ENCODE assay signal across 35 mouse cellular contexts in the genomic region with DNA sequence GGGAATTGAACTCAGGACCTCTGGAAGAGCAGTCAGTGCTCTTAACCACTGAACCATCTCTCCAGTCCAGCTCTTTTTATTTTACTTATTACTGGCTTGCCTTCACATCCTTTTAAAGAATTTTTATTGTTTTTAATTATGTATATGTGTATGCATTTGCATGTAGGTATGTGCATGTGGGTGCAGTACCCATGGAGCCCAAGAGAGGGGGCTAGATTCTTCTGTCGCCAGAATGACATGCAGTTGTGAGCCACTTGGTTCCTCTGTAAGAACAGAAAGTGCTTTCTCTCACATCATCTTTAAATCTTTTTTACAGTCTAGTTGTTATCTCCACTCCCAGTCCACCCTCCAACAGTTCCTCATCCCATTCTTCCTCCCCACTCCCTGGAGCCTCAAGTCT. TPM values are rescaled to one million over a fixed set of nuclear protein-coding genes. Genes with fewer than 3 reads are reported as not detected.
A peak's percentile ranks its signal among the peaks of the same experiment; 100 is the strongest.
DNase-seq lines count a peak whose midpoint lies in the region; ATAC-seq and TF ChIP-seq lines count a peak whose summit lies in the region.
"Had no signal": no experiment of that assay in that cellular context is flagged by ENCODE, and none has a peak within 500 bp of the region (broad histone marks: within the 10 kb centered on the region; RNA-seq: fewer than 3 reads in every experiment).

No protein-coding gene starts in this region.

- ATAC-seq in midbrain, embryonic 16.5 days = no peak
- ATAC-seq: forebrain, postnatal 0 days; intestine, postnatal 0 days; lung, postnatal 0 days; midbrain, embryonic 13.5 days had no signal

- H3K27ac ChIP-seq in left cerebral cortex, adult 2 months = no peak overlapping the region
- no peak overlapping the region for H3K27ac ChIP-seq in ES-Bruce4 (ENCODE audit: insufficient read depth, low read length)
- no peak overlapping the region for H3K27ac ChIP-seq in midbrain, embryonic 16.5 days (ENCODE audit: low read length)
- H3K27ac ChIP-seq: embryonic facial prominence, embryonic 10.5 days; embryonic facial prominence, embryonic 15.5 days; forebrain, embryonic 12.5 days; heart, embryonic 10.5 days; heart, embryonic 15.5 days; hindbrain, embryonic 13.5 days; limb, embryonic 10.5 days; limb, embryonic 15.5 days; macrophage; midbrain, embryonic 13.5 days had no signal

- no peak overlapping the region for H3K4me3 ChIP-seq in left cerebral cortex, adult 2 months
- no peak overlapping the region for H3K4me3 ChIP-seq in ES-Bruce4 (ENCODE audit: low read depth, low read length)
- H3K4me3 ChIP-seq in midbrain, embryonic 16.5 days (ENCODE audit: low read depth, low read length) = no peak overlapping the region
- H3K4me3 ChIP-seq: embryonic facial prominence, embryonic 10.5 days; embryonic facial prominence, embryonic 15.5 days; forebrain, embryonic 12.5 days; heart, embryonic 10.5 days; heart, embryonic 15.5 days; hindbrain, embryonic 13.5 days; limb, embryonic 10.5 days; limb, embryonic 15.5 days; midbrain, embryonic 13.5 days had no signal

- H3K36me3 ChIP-seq in ES-Bruce4 (ENCODE audit: control insufficient read depth, insufficient read depth, low read length, poor library complexity, severe bottlenecking) = no peaks in the 10 kb centered on the region
- no peaks in the 10 kb centered on the region for H3K36me3 ChIP-seq in midbrain, embryonic 16.5 days (ENCODE audit: control insufficient read depth, insufficient read depth, low read length)
- H3K36me3 ChIP-seq: embryonic facial prominence, embryonic 10.5 days; embryonic facial prominence, embryonic 15.5 days; forebrain, embryonic 12.5 days; heart, embryonic 10.5 days; heart, embryonic 15.5 days; hindbrain, embryonic 13.5 days; limb, embryonic 10.5 days; limb, embryonic 15.5 days; midbrain, embryonic 13.5 days had no signal

- intact Hi-C loops in left cerebral cortex, adult 2 months (cut with DNase I) = no loop called here
- intact Hi-C loops in left cerebral cortex, postnatal 25 days (cut with DNase I) = no loop called here

- TF ChIP-seq POLR2A in ES-Bruce4 (IDR thresholded peaks at IDR 0.05; ENCODE audit: insufficient read depth, low read length) = no peak

- no peak for TF ChIP-seq EP300 in ES-Bruce4 (IDR thresholded peaks at IDR 0.05; ENCODE audit: insufficient read depth, low read depth, low read length)

- no peaks in the 10 kb centered on the region for H3K27me3 ChIP-seq in ES-Bruce4 (ENCODE audit: control insufficient read depth, insufficient read depth, low read length, poor library complexity, severe bottlenecking)
- no peaks in the 10 kb centered on the region for H3K27me3 ChIP-seq in midbrain, embryonic 16.5 days (ENCODE audit: control insufficient read depth, insufficient read depth, low read depth, low read length)
- H3K27me3 ChIP-seq: embryonic facial prominence, embryonic 15.5 days; forebrain, embryonic 12.5 days; hindbrain, embryonic 13.5 days; limb, embryonic 15.5 days; midbrain, embryonic 13.5 days had no signal

- DNase-seq in left cerebral cortex, adult 2 months (ENCODE audit: extremely low spot score in 1 of 2, low spot score in 2 of 2) = no peak
- DNase-seq in left cerebral cortex, postnatal 25 days (ENCODE audit: low spot score in 2 of 2) = no peak
- peak; percentile 10 to 25 for DNase-seq in B cell, adult 2 months
- DNase-seq in ZHBTc4 (ENCODE audit: low read depth, low spot score) = peak; percentile 73
- no peak for DNase-seq in thymus, adult 18-20 months
- DNase-seq: adrenal gland, postnatal 25 days; cerebellum, adult 18-20 months; cerebellum, postnatal 14 days; forebrain, postnatal 0 days; gastrocnemius, postnatal 10 days; heart, postnatal 36 days; kidney, adult 9 months; kidney, postnatal 10 days; right cerebral cortex, adult 18-20 months; spleen, adult 18-20 months; thymus, adult 2 months; thymus, postnatal 36 days had no signal

- peaks cover 4% of the 10 kb centered on the region for H3K4me1 ChIP-seq in ES-Bruce4 (ENCODE audit: control insufficient read depth, insufficient read depth, low read length)
- H3K4me1 ChIP-seq in midbrain, embryonic 16.5 days (ENCODE audit: control insufficient read depth, insufficient read depth, low read length) = no peaks in the 10 kb centered on the region
- H3K4me1 ChIP-seq: embryonic facial prominence, embryonic 10.5 days; embryonic facial prominence, embryonic 15.5 days; forebrain, embryonic 12.5 days; heart, embryonic 10.5 days; heart, embryonic 15.5 days; hindbrain, embryonic 13.5 days; limb, embryonic 10.5 days; limb, embryonic 15.5 days; midbrain, embryonic 13.5 days had no signal

- H3K9ac ChIP-seq in ES-Bruce4 (ENCODE audit: low read depth, poor library complexity, severe bottlenecking) = no peak overlapping the region
- H3K9ac ChIP-seq in midbrain, embryonic 16.5 days (ENCODE audit: low read depth, low read length) = no peak overlapping the region
- H3K9ac ChIP-seq: embryonic facial prominence, embryonic 15.5 days; forebrain, embryonic 12.5 days; forebrain, postnatal 0 days; heart, embryonic 15.5 days; hindbrain, embryonic 13.5 days; limb, embryonic 15.5 days; midbrain, embryonic 13.5 days had no signal

- peak; percentile 7; the same call in 1 of the 2 replicates for TF ChIP-seq CTCF in left cerebral cortex, adult 2 months (IDR thresholded peaks at IDR 0.05)
- TF ChIP-seq CTCF in ES-Bruce4 (IDR thresholded peaks at IDR 0.05; ENCODE audit: low read depth, low read length) = peak; percentile 14

- H3K9me3 ChIP-seq in ES-Bruce4 (replicated peaks; ENCODE audit: control insufficient read depth, insufficient read depth, low read length, poor library complexity, severe bottlenecking) = no peaks in the 10 kb centered on the region
- H3K9me3 ChIP-seq in midbrain, embryonic 16.5 days (replicated peaks; ENCODE audit: control insufficient read depth, low read length, poor library complexity, severe bottlenecking) = no peaks in the 10 kb centered on the region
- H3K9me3 ChIP-seq: embryonic facial prominence, embryonic 15.5 days; forebrain, embryonic 12.5 days; heart, embryonic 10.5 days; heart, embryonic 15.5 days; hindbrain, embryonic 13.5 days; limb, embryonic 10.5 days; limb, embryonic 15.5 days; midbrain, embryonic 13.5 days had no signal

- no peak overlapping the region for H3K4me2 ChIP-seq in midbrain, embryonic 16.5 days (ENCODE audit: low read length)
- H3K4me2 ChIP-seq: embryonic facial prominence, embryonic 15.5 days; forebrain, embryonic 12.5 days; heart, embryonic 15.5 days; hindbrain, embryonic 13.5 days; limb, embryonic 15.5 days; midbrain, embryonic 13.5 days had no signal

- 84% methylated on average over 1 of the region's 1 CpGs for WGBS in midbrain, embryonic 16.5 days

RNA-seq across cellular contexts. Expression of gene Oscar, which starts 24.4 kb away (rescaled TPM):
- total RNA-seq in left cerebral cortex, adult 2 months (2021) = 1 to 10 TPM in 1 of 2 experiments, under 1 TPM in 1; 0.93 to 1.4 TPM
- total RNA-seq in left cerebral cortex, postnatal 25 days (2021) = 1 to 10 TPM in 1 of 2 experiments, under 1 TPM in 1; 0.66 to 1.1 TPM
- polyA plus RNA-seq in ES-Bruce4 (2011; ENCODE audit: insufficient read depth, insufficient read length, low read depth, missing spikeins) = 0.37 TPM in 1 of 2 replicates, not detected in the other
- 0.43 and 0.72 TPM in 2 replicates for polyA plus RNA-seq in midbrain, embryonic 16.5 days (2015; fragmentation: Nextera tagmentation; extraction: Ambion mirVana)
- total RNA-seq: granulocyte monocyte progenitor cell, adult 5-6 weeks; megakaryocyte-erythroid progenitor cell, adult 5-6 weeks; neutrophil, adult 5-6 weeks had no signal
- polyA plus RNA-seq: embryonic facial prominence, embryonic 10.5 days; heart, embryonic 15.5 days; limb, embryonic 10.5 days; liver, embryonic 16.5 days; macrophage had no signal

RNA-seq across cellular contexts. Expression of gene Ndufa3, which starts 25.6 kb away (rescaled TPM):
- total RNA-seq in left cerebral cortex, adult 2 months (2021) = 100 to 1,000 TPM; 490 to 497 TPM
- 100 to 1,000 TPM; 542 to 549 TPM for total RNA-seq in left cerebral cortex, postnatal 25 days (2021)
- polyA plus RNA-seq in ES-Bruce4 (2011; ENCODE audit: insufficient read depth, insufficient read length, low read depth, missing spikeins) = 266 and 305 TPM in 2 replicates
- polyA plus RNA-seq in midbrain, embryonic 16.5 days (2015; fragmentation: Nextera tagmentation; extraction: Ambion mirVana) = 375 and 400 TPM in 2 replicates

RNA-seq across cellular contexts. Expression of gene Tfpt, which starts 38.2 kb away (rescaled TPM):
- total RNA-seq in left cerebral cortex, adult 2 months (2021) = 10 to 100 TPM; 34.7 to 41.0 TPM
- 10 to 100 TPM; 40.6 to 45.0 TPM for total RNA-seq in left cerebral cortex, postnatal 25 days (2021)
- polyA plus RNA-seq in ES-Bruce4 (2011; ENCODE audit: insufficient read depth, insufficient read length, low read depth, missing spikeins) = 23.6 and 29.9 TPM in 2 replicates
- 31.8 and 37.2 TPM in 2 replicates for polyA plus RNA-seq in midbrain, embryonic 16.5 days (2015; fragmentation: Nextera tagmentation; extraction: Ambion mirVana)

RNA-seq across cellular contexts. Expression of gene Prpf31, which starts 38.3 kb away (rescaled TPM):
- total RNA-seq in left cerebral cortex, adult 2 months (2021) = 10 to 100 TPM; 47.1 to 56.9 TPM
- 10 to 100 TPM; 45.4 to 46.2 TPM for total RNA-seq in left cerebral cortex, postnatal 25 days (2021)
- polyA plus RNA-seq in ES-Bruce4 (2011; ENCODE audit: insufficient read depth, insufficient read length, low read depth, missing spikeins) = 67.3 and 80.1 TPM in 2 replicates
- polyA plus RNA-seq in midbrain, embryonic 16.5 days (2015; fragmentation: Nextera tagmentation; extraction: Ambion mirVana) = 86.7 and 89.1 TPM in 2 replicates

RNA-seq across cellular contexts. Expression of gene Cnot3, which starts 53.5 kb away (rescaled TPM):
- total RNA-seq in left cerebral cortex, adult 2 months (2021) = 10 to 100 TPM; 52.4 to 54.3 TPM
- 10 to 100 TPM; 53.1 to 58.1 TPM for total RNA-seq in left cerebral cortex, postnatal 25 days (2021)
- 141 and 161 TPM in 2 replicates for polyA plus RNA-seq in ES-Bruce4 (2011; ENCODE audit: insufficient read depth, insufficient read length, low read depth, missing spikeins)
- 37.4 and 38.9 TPM in 2 replicates for polyA plus RNA-seq in midbrain, embryonic 16.5 days (2015; fragmentation: Nextera tagmentation; extraction: Ambion mirVana)

Comparison
In these comparisons a context has a peak if more than half of its experiments do, and no peak if none do; other contexts are left out.
1. DNase-seq: peak in B cell, adult 2 months (2 of 2) and ZHBTc4 (single experiment); none in left cerebral cortex, adult 2 months (0 of 2), left cerebral cortex, postnatal 25 days (0 of 2) and thymus, adult 18-20 months (0 of 2).